Mouse (Mus musculus) liver, adult 2 months (tissue): ENCODE results near the gene Enox1.

Experiments
- CTCF ChIP-seq: fragments of 200-500 bp; IDR thresholded peaks from 2 replicates; pipeline ENCODE4 v1.5.1; 2011; ENCODE audit warnings: low read depth, low read length, control low read depth
- POLR2A ChIP-seq: fragments of 200-500 bp; IDR thresholded peaks from 2 replicates; pipeline ENCODE4 v1.6.1; 2011; ENCODE audit warnings: low read length, control low read depth; ENCODE audit not compliant: insufficient read depth; ENCODE audit errors: extremely low read depth

DNA sequence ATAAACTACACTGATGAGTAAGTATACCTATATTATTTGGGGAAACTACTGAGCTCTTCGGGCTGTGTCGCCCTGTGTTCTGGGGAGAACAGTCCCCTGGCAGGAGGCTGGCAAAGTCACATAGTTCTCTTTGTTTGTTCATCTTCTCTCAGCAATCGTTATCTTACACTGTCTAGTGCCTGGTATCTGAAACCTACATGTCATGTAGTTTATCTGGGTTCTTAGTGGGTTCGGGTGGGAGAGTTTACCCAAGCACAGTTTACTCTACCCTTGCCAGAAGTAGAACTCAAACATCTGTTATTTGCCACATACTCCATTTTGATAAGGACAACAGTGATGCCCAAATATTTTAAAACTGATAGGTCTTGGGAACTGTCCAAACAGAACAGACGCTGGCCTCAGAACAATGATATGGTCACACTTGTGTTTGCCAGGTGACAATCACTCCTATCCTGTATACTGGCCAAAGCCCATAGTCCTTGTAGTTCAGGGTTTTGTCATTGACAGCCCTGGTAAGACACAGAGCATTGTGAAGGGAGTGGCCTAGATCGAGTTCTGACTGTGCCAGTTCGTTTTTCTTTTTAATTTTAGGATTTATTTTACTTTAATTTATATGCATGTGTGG lies 401.0 kb downstream of the Enox1 start:
- TF ChIP-seq CTCF: no peak
- TF ChIP-seq POLR2A: no peak
